Mouse (Mus musculus): ENCODE results near the gene Prtn3. TPM values are rescaled to one million over a fixed set of nuclear protein-coding genes. Genes with fewer than 3 reads are reported as not detected.

Prtn3 gene
- polyA plus RNA-seq, 1 experiment from 2014 or later = 52.4 TPM

GRCm38 (mm10) chr10:79908167-79909091, 34.2 kb downstream of the Prtn3 start, which contains the start of gene Med16:
Gene Med16 (minus strand): TSS chr10:79908923.
- peak; percentile 94 for ATAC-seq (replicated peaks; ENCODE audit: low FRiP score)
- no peaks in the 10 kb centered on the region for H3K27me3 ChIP-seq (replicated peaks; ENCODE audit: control insufficient read depth, insufficient read depth, low read length)
- peak; percentile 97 for DNase-seq (ENCODE audit: low spot score)
- peak within 1 kb of the TSS; percentile 68 for H3K4me2 ChIP-seq
- peaks cover 9% of the 10 kb centered on the region for H3K4me1 ChIP-seq (replicated peaks; ENCODE audit: control insufficient read depth, insufficient read depth, low read length)
- H3K4me3 ChIP-seq (ENCODE audit: low read depth, low read length) = peak within 1 kb of the TSS; percentile 73
- H3K9ac ChIP-seq (ENCODE audit: low read depth, low read length) = peak within 1 kb of the TSS; percentile 91
- peak within 1 kb of the TSS; percentile 97 for H3K27ac ChIP-seq (ENCODE audit: low read depth, low read length)
- WGBS = 2% methylated on average over 52 of the region's 52 CpGs
- peaks cover 24% of the 10 kb centered on the region for H3K36me3 ChIP-seq (ENCODE audit: control insufficient read depth, insufficient read depth, low read length)
- H3K9me3 ChIP-seq (ENCODE audit: control insufficient read depth, low read length) = no peaks in the 10 kb centered on the region

GRCm38 (mm10) chr10:79909092-79909922, 35.0 kb downstream of the Prtn3 start:
- peaks cover 17% of the 10 kb centered on the region for H3K4me1 ChIP-seq (replicated peaks; ENCODE audit: control insufficient read depth, insufficient read depth, low read length)
- no peaks in the 10 kb centered on the region for H3K27me3 ChIP-seq (replicated peaks; ENCODE audit: control insufficient read depth, insufficient read depth, low read length)
- peak overlapping the region; percentile 4; the same call in 1 of the 2 replicates for H3K9ac ChIP-seq (ENCODE audit: low read depth, low read length)
- peak; percentile 62 for ATAC-seq (replicated peaks; ENCODE audit: low FRiP score)
- H3K9me3 ChIP-seq (ENCODE audit: control insufficient read depth, low read length) = no peaks in the 10 kb centered on the region
- peaks cover 24% of the 10 kb centered on the region for H3K36me3 ChIP-seq (ENCODE audit: control insufficient read depth, insufficient read depth, low read length)
- WGBS = 25% methylated on average over 14 of the region's 14 CpGs
- peak; percentile 68 for DNase-seq (ENCODE audit: low spot score)
- H3K4me3 ChIP-seq (ENCODE audit: low read depth, low read length) = peak overlapping the region; percentile 73; the same call in 1 of the 2 replicates
- H3K4me2 ChIP-seq = peak overlapping the region; percentile 33
- H3K27ac ChIP-seq (ENCODE audit: low read depth, low read length) = peak overlapping the region; percentile 56

- Histone ChIP-seq H3K9me3 (ENCODE audit: control insufficient read depth, low read length) (no peaks in the 10 kb centered on the region), H3K4me3 (ENCODE audit: low read depth, low read length) (no peak within 1 kb of the TSS), H3K4me1 (replicated peaks; ENCODE audit: control insufficient read depth, insufficient read depth, low read length) (peaks cover 30% of the 10 kb centered on the region), H3K36me3 (ENCODE audit: control insufficient read depth, insufficient read depth, low read length) (peaks cover 14% of the 10 kb centered on the region), H3K27me3 (replicated peaks; ENCODE audit: control insufficient read depth, insufficient read depth, low read length) (no peaks in the 10 kb centered on the region), H3K4me2 (no peak within 1 kb of the TSS), H3K27ac (ENCODE audit: low read depth, low read length) (peak within 1 kb of the TSS; percentile 56), H3K9ac (ENCODE audit: low read depth, low read length) (no peak within 1 kb of the TSS)
- no peak for DNase-seq (ENCODE audit: low spot score)
- no peak for ATAC-seq (replicated peaks; ENCODE audit: low FRiP score)
- WGBS = 95% methylated on average over 4 of the region's 4 CpGs
Observed at GRCm38 (mm10) chr10:79910556-79910955, 36.3 kb downstream of the Prtn3 start, which contains the start of gene Gm26602. Gene Gm26602 (plus strand): TSS chr10:79910856.

- Histone ChIP-seq H3K27me3 (replicated peaks; ENCODE audit: control insufficient read depth, insufficient read depth, low read length) (peaks cover 1% of the 10 kb centered on the region), H3K27ac (ENCODE audit: low read depth, low read length) (no peak overlapping the region), H3K36me3 (ENCODE audit: control insufficient read depth, insufficient read depth, low read length) (peaks cover 3% of the 10 kb centered on the region; the same call in 1 of the 2 replicates), H3K9ac (ENCODE audit: low read depth, low read length) (no peak overlapping the region), H3K4me3 (ENCODE audit: low read depth, low read length) (no peak overlapping the region), H3K4me1 (replicated peaks; ENCODE audit: control insufficient read depth, insufficient read depth, low read length) (peaks cover 43% of the 10 kb centered on the region), H3K4me2 (no peak overlapping the region), H3K9me3 (ENCODE audit: control insufficient read depth, low read length) (no peaks in the 10 kb centered on the region)
- WGBS = 67% methylated on average over 20 of the region's 20 CpGs
- no peak for DNase-seq (ENCODE audit: low spot score)
- ATAC-seq (replicated peaks; ENCODE audit: low FRiP score) = no peak
Observed at GRCm38 (mm10) chr10:79912412-79912811, 38.1 kb downstream of the Prtn3 start.

GRCm38 (mm10) chr10:79914131-79914947, 40.1 kb downstream of the Prtn3 start:
- peak overlapping the region; percentile 72 for H3K27ac ChIP-seq (ENCODE audit: low read depth, low read length)

GRCm38 (mm10) chr10:79914948-79915596, 40.8 kb downstream of the Prtn3 start:
- Histone ChIP-seq H3K4me1 (replicated peaks; ENCODE audit: control insufficient read depth, insufficient read depth, low read length) (peaks cover 56% of the 10 kb centered on the region), H3K36me3 (ENCODE audit: control insufficient read depth, insufficient read depth, low read length) (peaks cover 3% of the 10 kb centered on the region; the same call in 1 of the 2 replicates), H3K4me3 (ENCODE audit: low read depth, low read length) (peak overlapping the region; percentile 82), H3K27me3 (replicated peaks; ENCODE audit: control insufficient read depth, insufficient read depth, low read length) (peaks cover 27% of the 10 kb centered on the region), H3K9ac (ENCODE audit: low read depth, low read length) (peak overlapping the region; percentile 15), H3K4me2 (peak overlapping the region; percentile 97), H3K9me3 (ENCODE audit: control insufficient read depth, low read length) (no peaks in the 10 kb centered on the region), H3K27ac (ENCODE audit: low read depth, low read length) (peak overlapping the region; percentile 72)
- 51% methylated on average over 7 of the region's 7 CpGs for WGBS
- no peak for ATAC-seq (replicated peaks; ENCODE audit: low FRiP score)
- DNase-seq (ENCODE audit: low spot score) = no peak

More at GRCm38 (mm10) chr10:79914131-79914947, 40.1 kb downstream of the Prtn3 start:
- Histone ChIP-seq H3K9ac (ENCODE audit: low read depth, low read length) (peak overlapping the region; percentile 15), H3K36me3 (ENCODE audit: control insufficient read depth, insufficient read depth, low read length) (peaks cover 3% of the 10 kb centered on the region; the same call in 1 of the 2 replicates), H3K4me3 (ENCODE audit: low read depth, low read length) (peak overlapping the region; percentile 82), H3K27me3 (replicated peaks; ENCODE audit: control insufficient read depth, insufficient read depth, low read length) (peaks cover 20% of the 10 kb centered on the region), H3K9me3 (ENCODE audit: control insufficient read depth, low read length) (no peaks in the 10 kb centered on the region), H3K4me1 (replicated peaks; ENCODE audit: control insufficient read depth, insufficient read depth, low read length) (peaks cover 53% of the 10 kb centered on the region), H3K4me2 (peak overlapping the region; percentile 97)
- WGBS = 29% methylated on average over 9 of the region's 11 CpGs
- ATAC-seq (replicated peaks; ENCODE audit: low FRiP score) (peak; percentile 77), DNase-seq (ENCODE audit: low spot score) (no peak)

GRCm38 (mm10) chr10:79916081-79916480, 41.8 kb downstream of the Prtn3 start:
- H3K4me1 ChIP-seq (replicated peaks; ENCODE audit: control insufficient read depth, insufficient read depth, low read length) = peaks cover 65% of the 10 kb centered on the region
- peaks cover 38% of the 10 kb centered on the region for H3K27me3 ChIP-seq (replicated peaks; ENCODE audit: control insufficient read depth, insufficient read depth, low read length)
- ATAC-seq (replicated peaks; ENCODE audit: low FRiP score) (no peak), DNase-seq (ENCODE audit: low spot score) (no peak)
- H3K9ac ChIP-seq (ENCODE audit: low read depth, low read length) = peak overlapping the region; percentile 90
- 7% methylated on average over 8 of the region's 8 CpGs for WGBS
- peak overlapping the region; percentile 82 for H3K4me3 ChIP-seq (ENCODE audit: low read depth, low read length)
- peak overlapping the region; percentile 97 for H3K4me2 ChIP-seq
- H3K36me3 ChIP-seq (ENCODE audit: control insufficient read depth, insufficient read depth, low read length) = peaks cover 3% of the 10 kb centered on the region; the same call in 1 of the 2 replicates
- peak overlapping the region; percentile 71 for H3K27ac ChIP-seq (ENCODE audit: low read depth, low read length)
- no peaks in the 10 kb centered on the region for H3K9me3 ChIP-seq (ENCODE audit: control insufficient read depth, low read length)
